Mouse (Mus musculus): ENCODE data around the gene Sash3.
A peak's percentile ranks its signal among the peaks of the same experiment; 100 is the strongest.

Sash3 gene

GRCm38 (mm10) chrX:48146262-48146661 lies at the start of gene Sash3:
Sash3 (plus strand) TSS chrX:48146436.
- DNase-seq (ENCODE audit: low spot score in 2 of 2): no peak

- no peak for DNase-seq (ENCODE audit: low spot score in 2 of 2)
These were observed 49.7 kb upstream of the Sash3 start for GRCm38 (mm10) chrX:48096580-48096979.

GRCm38 (mm10) chrX:48098470-48099129 lies 47.6 kb upstream of the Sash3 start:
- DNase-seq (ENCODE audit: low spot score in 2 of 2): no peak

GRCm38 (mm10) chrX:48099871-48100270 lies 46.4 kb upstream of the Sash3 start:
- no peak for DNase-seq (ENCODE audit: low spot score in 2 of 2)

- no peak for DNase-seq (ENCODE audit: low spot score in 2 of 2)
These were observed 43.0 kb upstream of the Sash3 start for GRCm38 (mm10) chrX:48103256-48103655.

GRCm38 (mm10) chrX:48104736-48105441 lies 41.3 kb upstream of the Sash3 start:
- peak; percentile 10 to 75 for DNase-seq (ENCODE audit: low spot score in 2 of 2)

- no peak for DNase-seq (ENCODE audit: low spot score in 2 of 2)
These were observed 40.0 kb upstream of the Sash3 start for GRCm38 (mm10) chrX:48106226-48106625.

GRCm38 (mm10) chrX:48108394-48109315 lies 37.6 kb upstream of the Sash3 start, which contains the start of gene Xpnpep2:
Xpnpep2 (plus strand) TSS chrX:48108725.
- no peak for DNase-seq (ENCODE audit: low spot score in 2 of 2)

GRCm38 (mm10) chrX:48109316-48109655 lies 37.0 kb upstream of the Sash3 start:
- no peak for DNase-seq (ENCODE audit: low spot score in 2 of 2)

- no peak for DNase-seq (ENCODE audit: low spot score in 2 of 2)
These were observed 26.9 kb upstream of the Sash3 start for GRCm38 (mm10) chrX:48119294-48119693.

- peak in 1 of 2 experiments; percentile 50 for DNase-seq (ENCODE audit: low spot score in 2 of 2)
These were observed 21.8 kb upstream of the Sash3 start for GRCm38 (mm10) chrX:48124132-48125071.

- DNase-seq (ENCODE audit: low spot score in 2 of 2): no peak
These were observed 19.2 kb upstream of the Sash3 start for GRCm38 (mm10) chrX:48126903-48127476.

GRCm38 (mm10) chrX:48127502-48128218 lies 18.6 kb upstream of the Sash3 start:
- no peak for DNase-seq (ENCODE audit: low spot score in 2 of 2)

GRCm38 (mm10) chrX:48129167-48129566 lies 17.1 kb upstream of the Sash3 start:
- DNase-seq (ENCODE audit: low spot score in 2 of 2): no peak

GRCm38 (mm10) chrX:48136935-48137334 lies 9.3 kb upstream of the Sash3 start:
- no peak for DNase-seq (ENCODE audit: low spot score in 2 of 2)

- DNase-seq (ENCODE audit: low spot score in 2 of 2): no peak
These were observed 8.2 kb upstream of the Sash3 start for GRCm38 (mm10) chrX:48138011-48138410.

GRCm38 (mm10) chrX:48138539-48139275 lies 7.5 kb upstream of the Sash3 start:
- no peak for DNase-seq (ENCODE audit: low spot score in 2 of 2)

- DNase-seq (ENCODE audit: low spot score in 2 of 2): no peak
These were observed 6.6 kb upstream of the Sash3 start for GRCm38 (mm10) chrX:48139368-48140285.
